Mouse (Mus musculus) spleen, postnatal 36 days (tissue): ENCODE results near the gene Tk1.
"Not testable (repeated sequence)": the region's sequence is repeated elsewhere in the genome, so short reads cannot be mapped to it uniquely, and the experiment has no call there.

Experiments
- DNase-seq, 2 experiments: peaks; one replicate each; pipeline ENCODE4 v3.0.0; 2022; ENCODE audit warnings: low spot score in 2 of 2, mixed read lengths in 1 of 2

Tk1 gene

GRCm38 (mm10) chr11:117847593-117848215 is 21.8 kb upstream of the Tk1 start:
- DNase-seq, result no peak

GRCm38 (mm10) chr11:117846640-117847039 is 20.7 kb upstream of the Tk1 start:
- DNase-seq, result no peak

- no peak for DNase-seq
Measured at GRCm38 (mm10) chr11:117845651-117846050, 19.8 kb upstream of the Tk1 start.

GRCm38 (mm10) chr11:117844997-117845396 is 19.1 kb upstream of the Tk1 start:
- no peak for DNase-seq

- no peak for DNase-seq
Measured at GRCm38 (mm10) chr11:117843434-117843833, 17.5 kb upstream of the Tk1 start.

GRCm38 (mm10) chr11:117840910-117841309 is 15.0 kb upstream of the Tk1 start:
- DNase-seq, result no peak

- no peak for DNase-seq
Measured at GRCm38 (mm10) chr11:117839021-117839420, 13.1 kb upstream of the Tk1 start.

- DNase-seq, result peak; percentile 68 to 77
Measured at GRCm38 (mm10) chr11:117838572-117838971, 12.7 kb upstream of the Tk1 start.

- peak in 1 of 2 experiments; percentile 60 for DNase-seq
Measured at GRCm38 (mm10) chr11:117836306-117836705, 10.4 kb upstream of the Tk1 start.

- no peak for DNase-seq
Measured at GRCm38 (mm10) chr11:117834086-117834485, 8.2 kb upstream of the Tk1 start.

GRCm38 (mm10) chr11:117833509-117833908 is 7.6 kb upstream of the Tk1 start:
- DNase-seq, result not testable (repeated sequence)

- peak; percentile 87 to 91 for DNase-seq
Measured at GRCm38 (mm10) chr11:117832086-117832969, 6.4 kb upstream of the Tk1 start.

GRCm38 (mm10) chr11:117830401-117830800 is 4.5 kb upstream of the Tk1 start:
- DNase-seq, result peak; percentile 50 to 72

- peak in 1 of 2 experiments; percentile 52 for DNase-seq
Measured at GRCm38 (mm10) chr11:117829671-117830215, 3.9 kb upstream of the Tk1 start.

- peak; percentile 49 to 65 for DNase-seq
Measured at GRCm38 (mm10) chr11:117828888-117829604, 3.2 kb upstream of the Tk1 start.

GRCm38 (mm10) chr11:117828149-117828887 is 2.4 kb upstream of the Tk1 start:
- peak; percentile 82 to 87 for DNase-seq

- no peak for DNase-seq
Measured at GRCm38 (mm10) chr11:117827386-117827785, 1.5 kb upstream of the Tk1 start.

- no peak for DNase-seq
Measured at GRCm38 (mm10) chr11:117826916-117827315, 1.0 kb upstream of the Tk1 start.

GRCm38 (mm10) chr11:117826164-117826563 is 272 bp upstream of the Tk1 start:
- DNase-seq, result no peak

- peak; percentile 71 to 80 for DNase-seq
Measured at GRCm38 (mm10) chr11:117824060-117824969, 1.6 kb downstream of the Tk1 start.
